Mouse (Mus musculus) kidney, postnatal 0 days (tissue): ENCODE measurements at regions not wholly inside any gene's neighbourhood (a gene's known extent, or its start where the extent isn't known, plus 50 kb on each side); places are given as distances from the start of the nearest gene placed in this dataset.
"Not testable (repeated sequence)": the region's sequence is repeated elsewhere in the genome, so short reads cannot be mapped to it uniquely, and the experiment has no call there.

Experiments used
- ATAC-seq: fragments of 200-750 bp; cut with Nextera tagmentation; replicated peaks from 2 replicates; pipeline ENCODE4 v1.8.0; 2017; ENCODE audit warnings: low read depth, moderate number of reproducible peaks, moderate TSS enrichment, moderate library complexity; ENCODE audit not compliant: low FRiP score
- DNase-seq: peaks from one replicate; pipeline ENCODE4 v3.0.0-alpha.2; 2016; ENCODE audit warnings: low spot score
- H3K27ac ChIP-seq: fragments of 300-500 bp; sonication (generic); 2 replicates; pipeline ENCODE4 v1.5.1; 2014; ENCODE audit warnings: mild to moderate bottlenecking
- H3K27me3 ChIP-seq: fragments of 300-500 bp; sonication (generic); 2 replicates; pipeline ENCODE4 v1.6.1; 2014; ENCODE audit warnings: low read length, mixed read lengths; ENCODE audit not compliant: insufficient read depth
- H3K36me3 ChIP-seq: fragments of 300-500 bp; sonication (generic); 2 replicates; pipeline ENCODE4 v1.6.1; 2014; ENCODE audit warnings: low read length, mixed read lengths; ENCODE audit not compliant: insufficient read depth
- H3K4me1 ChIP-seq: fragments of 300-500 bp; sonication (generic); replicated peaks from 2 replicates; pipeline ENCODE4 v1.6.1; 2014; ENCODE audit warnings: antibody characterized with exemption, low read length, mixed read lengths; ENCODE audit not compliant: insufficient read depth
- H3K4me2 ChIP-seq: fragments of 300-500 bp; sonication (generic); 2 replicates; pipeline ENCODE4 v1.6.1; 2014; ENCODE audit warnings: mild to moderate bottlenecking, low read length, moderate library complexity, mixed read lengths
- H3K4me3 ChIP-seq: fragments of 300-500 bp; sonication (generic); replicated peaks from 2 replicates; pipeline ENCODE4 v1.5.1; 2014; ENCODE audit warnings: low read depth, low read length
- H3K9ac ChIP-seq: fragments of 300-500 bp; sonication (generic); 2 replicates; pipeline ENCODE4 v1.6.1; 2014; ENCODE audit warnings: low read depth, low read length
- H3K9me3 ChIP-seq: fragments of 300-500 bp; sonication (generic); replicated peaks from 2 replicates; pipeline ENCODE4 v1.6.1; 2016; ENCODE audit warnings: low read length, inconsistent platforms, mixed read lengths
- CTCF ChIP-seq: IDR thresholded peaks from 2 replicates; pipeline ENCODE4 v1.5.1; 2016; ENCODE audit warnings: antibody characterized with exemption, low read depth, mild to moderate bottlenecking, moderate library complexity
- WGBS: fragments of 180-500 bp; shearing (Covaris S2); extraction: QIAGEN DNeasy Blood & Tissue Kit; methylation state at CpG from one replicate; pipeline ENCODE4 v1.1.7; 2014; 5-methylcytosine and 5-hydroxymethylcytosine counted together

DNA sequence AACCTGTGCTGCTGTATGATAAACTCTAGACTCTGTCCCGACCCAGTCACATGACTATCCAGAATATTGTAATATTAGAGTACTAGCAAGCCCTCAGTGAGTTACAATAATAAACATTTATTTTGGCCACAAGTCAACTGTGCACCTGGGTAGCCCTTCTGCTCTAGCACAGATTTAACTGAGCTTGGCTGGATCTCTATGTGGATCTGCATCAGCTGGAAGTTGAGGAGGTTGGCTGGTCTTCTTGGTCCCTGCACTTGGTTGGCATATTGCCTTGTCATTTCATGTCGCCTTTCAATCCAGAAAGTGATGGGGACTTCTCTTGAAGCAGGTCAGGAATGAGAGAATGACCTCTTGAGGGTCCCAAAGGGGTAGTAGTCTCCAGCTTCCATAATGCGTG, 191.5 kb downstream of the Kctd12 start:
- Histone ChIP-seq H3K4me1 (no peaks in the 10 kb centered on the region), H3K36me3 (no peaks in the 10 kb centered on the region), H3K4me3 (no peak overlapping the region), H3K9me3 (no peaks in the 10 kb centered on the region), H3K27ac (no peak overlapping the region), H3K27me3 (no peaks in the 10 kb centered on the region), H3K9ac (no peak overlapping the region), H3K4me2 (no peak overlapping the region)
- ATAC-seq (no peak), DNase-seq (no peak)
- no peak for TF ChIP-seq CTCF
- 85% methylated on average over 3 of the region's 3 CpGs for WGBS

DNA sequence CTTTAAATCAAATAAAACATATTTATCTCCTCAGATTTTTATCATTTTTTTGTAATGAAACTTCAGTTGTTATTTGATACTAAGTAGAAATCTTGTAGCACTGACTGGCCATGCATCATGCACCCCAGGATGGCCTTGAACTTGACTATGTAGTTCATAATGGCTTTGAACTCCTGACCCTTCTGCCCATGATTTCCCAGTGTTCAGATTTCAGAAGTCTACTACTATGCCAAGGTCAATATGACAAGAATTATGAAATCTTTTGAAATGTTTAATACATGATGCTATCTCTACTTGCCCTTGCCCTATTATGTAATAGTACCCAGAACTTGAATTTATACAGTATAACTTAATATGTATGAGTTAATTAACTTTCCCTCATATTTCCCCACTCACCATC, 200.2 kb downstream of the Kctd12 start:
- H3K27ac ChIP-seq: no peak overlapping the region
- no peak for DNase-seq
- ATAC-seq: no peak

DNA sequence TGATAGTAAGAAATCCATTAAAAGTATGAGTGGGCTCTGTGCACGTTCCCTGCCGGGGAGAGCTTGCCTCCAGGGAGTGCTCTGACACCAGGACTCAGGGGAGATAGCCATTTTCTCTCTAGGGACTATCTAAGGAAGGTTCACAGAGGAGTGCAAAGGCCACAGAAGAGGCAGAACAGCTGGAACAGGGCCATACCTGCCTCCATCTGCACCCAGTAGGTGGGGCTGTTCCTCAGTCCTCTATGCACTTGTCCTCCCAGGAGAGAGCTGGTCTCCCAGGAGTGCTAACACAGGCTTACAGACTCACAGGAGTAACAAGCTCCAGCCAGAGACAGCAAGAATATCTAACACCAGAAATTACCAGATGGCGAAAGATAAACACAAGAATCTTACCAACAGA, 212.7 kb downstream of the Kctd12 start:
- DNase-seq (peak; percentile 11), ATAC-seq (no peak; the same call in 1 of the 2 replicates)
- 68% methylated on average over 3 of the region's 3 CpGs for WGBS
- Histone ChIP-seq H3K9ac (no peak overlapping the region), H3K4me3 (no peak overlapping the region), H3K4me2 (no peak overlapping the region), H3K36me3 (no peaks in the 10 kb centered on the region), H3K4me1 (no peaks in the 10 kb centered on the region), H3K27me3 (no peaks in the 10 kb centered on the region), H3K27ac (no peak overlapping the region), H3K9me3 (no peaks in the 10 kb centered on the region)
- peak; percentile 62 for TF ChIP-seq CTCF

More for the DNA sequence above, 200.2 kb downstream of the Kctd12 start:
- H3K9me3 ChIP-seq: no peaks in the 10 kb centered on the region
- H3K4me2 ChIP-seq: no peak overlapping the region
- H3K4me3 ChIP-seq: no peak overlapping the region
- TF ChIP-seq CTCF: no peak
- no peaks in the 10 kb centered on the region for H3K27me3 ChIP-seq
- no peaks in the 10 kb centered on the region for H3K36me3 ChIP-seq
- no peak overlapping the region for H3K9ac ChIP-seq
- H3K4me1 ChIP-seq: no peaks in the 10 kb centered on the region

DNA sequence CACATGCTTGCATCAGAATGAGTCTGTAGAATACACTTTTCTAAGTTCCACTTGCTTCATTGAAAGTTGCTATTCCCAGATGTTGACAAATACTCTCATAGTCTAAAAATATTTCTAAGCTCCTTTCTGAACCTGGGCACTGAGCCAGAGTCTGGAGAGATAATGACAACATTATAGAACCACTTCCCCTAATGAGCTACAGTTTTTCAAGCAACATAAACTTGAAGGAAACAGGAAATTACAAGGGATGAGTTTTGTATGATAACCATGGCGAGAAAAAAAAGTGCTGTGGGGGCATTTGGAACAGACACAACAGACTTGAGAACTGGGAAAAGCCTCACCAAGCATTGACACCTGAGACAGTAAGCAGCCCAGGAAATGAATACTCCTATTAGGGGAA, 233.8 kb downstream of the Kctd12 start:
- no peaks in the 10 kb centered on the region for H3K9me3 ChIP-seq
- H3K4me2 ChIP-seq: no peak overlapping the region
- DNase-seq (peak; percentile 71), ATAC-seq (no peak)
- H3K9ac ChIP-seq: no peak overlapping the region
- no peak for TF ChIP-seq CTCF
- no peaks in the 10 kb centered on the region for H3K27me3 ChIP-seq
- no peak overlapping the region for H3K4me3 ChIP-seq
- H3K27ac ChIP-seq: no peak overlapping the region
- no peaks in the 10 kb centered on the region for H3K36me3 ChIP-seq
- H3K4me1 ChIP-seq: no peaks in the 10 kb centered on the region
- WGBS: 54% methylated on average over 1 of the region's 1 CpGs

DNA sequence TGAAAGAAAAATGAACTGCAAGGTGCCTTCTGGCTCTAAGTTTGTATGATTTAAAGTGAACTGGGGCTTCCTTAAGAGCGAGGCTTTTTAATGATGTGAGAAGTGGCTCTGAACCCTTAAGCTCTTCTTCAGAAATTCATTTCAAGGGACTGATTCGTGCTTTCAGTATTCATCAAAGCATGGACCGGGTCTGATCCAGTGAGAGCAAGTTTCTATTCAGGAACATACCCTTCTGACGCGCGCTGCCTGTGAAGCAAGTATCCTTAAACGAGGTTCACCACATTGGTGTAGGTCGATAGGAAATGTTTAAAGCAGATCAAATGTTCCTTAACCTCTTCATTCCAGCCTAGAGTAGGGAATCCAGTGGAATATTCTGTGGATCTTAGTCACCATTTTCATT, 240.1 kb downstream of the Kctd12 start:
- Histone ChIP-seq H3K4me3 (no peak overlapping the region), H3K27me3 (no peaks in the 10 kb centered on the region), H3K4me2 (no peak overlapping the region), H3K9me3 (no peaks in the 10 kb centered on the region), H3K27ac (no peak overlapping the region), H3K4me1 (no peaks in the 10 kb centered on the region), H3K9ac (no peak overlapping the region), H3K36me3 (no peaks in the 10 kb centered on the region)
- no peak for TF ChIP-seq CTCF
- DNase-seq (no peak), ATAC-seq (no peak)
- 90% methylated on average over 8 of the region's 8 CpGs for WGBS

DNA sequence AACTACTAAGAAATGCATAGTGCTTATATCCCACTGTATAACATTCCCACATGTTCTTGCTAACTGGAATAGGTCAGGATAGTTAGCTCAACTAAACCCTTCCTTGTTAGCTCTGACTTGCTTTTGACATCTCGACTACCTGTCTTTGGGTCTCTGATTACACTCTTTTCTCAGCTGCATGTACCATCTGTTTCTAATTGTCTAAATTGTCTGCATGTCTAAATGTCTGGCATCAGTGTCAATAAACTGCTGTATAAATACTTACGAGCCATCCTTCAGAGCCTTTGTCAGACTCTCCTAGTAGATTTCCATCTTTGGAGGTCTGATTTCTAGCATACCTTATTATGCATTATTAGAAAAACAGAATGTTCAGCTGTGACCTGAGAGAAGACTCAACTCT, 245.8 kb downstream of the Kctd12 start:
- WGBS: 64% methylated on average over 2 of the region's 2 CpGs
- DNase-seq: no peak
- no peak overlapping the region for H3K9ac ChIP-seq

DNA sequence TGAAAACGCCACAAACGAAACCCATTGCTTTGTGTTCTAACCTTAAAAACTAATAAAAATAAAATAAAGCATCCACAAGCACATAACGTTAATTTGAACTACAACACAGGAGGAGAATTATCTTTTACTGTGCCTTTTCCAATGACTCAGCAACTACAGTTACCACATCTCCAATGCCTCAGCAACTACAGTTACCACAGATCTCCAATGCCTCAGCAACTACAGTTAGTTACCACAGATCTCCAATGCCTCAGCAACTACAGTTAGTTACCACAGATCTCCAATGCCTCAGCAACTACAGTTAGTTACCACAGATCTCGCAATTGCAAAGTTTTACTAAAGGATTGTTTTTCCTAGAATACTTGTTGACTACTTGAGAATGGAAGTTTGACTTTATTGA, 248.7 kb downstream of the Kctd12 start:
- H3K27ac ChIP-seq, H3K9me3 ChIP-seq, H3K4me3 ChIP-seq, ATAC-seq, H3K9ac ChIP-seq, H3K4me1 ChIP-seq, H3K27me3 ChIP-seq, H3K4me2 ChIP-seq, DNase-seq, H3K36me3 ChIP-seq: not testable (repeated sequence)
- 94% methylated on average over 4 of the region's 4 CpGs for WGBS

More for the DNA sequence above, 245.8 kb downstream of the Kctd12 start:
- Histone ChIP-seq H3K4me1 (no peaks in the 10 kb centered on the region), H3K36me3 (no peaks in the 10 kb centered on the region), H3K27me3 (no peaks in the 10 kb centered on the region), H3K27ac (no peak overlapping the region), H3K9me3 (no peaks in the 10 kb centered on the region), H3K4me3 (no peak overlapping the region), H3K4me2 (no peak overlapping the region)
- no peak for ATAC-seq
- TF ChIP-seq CTCF: no peak
